Mouse (Mus musculus): ENCODE data around the gene Bend7.

DNA sequence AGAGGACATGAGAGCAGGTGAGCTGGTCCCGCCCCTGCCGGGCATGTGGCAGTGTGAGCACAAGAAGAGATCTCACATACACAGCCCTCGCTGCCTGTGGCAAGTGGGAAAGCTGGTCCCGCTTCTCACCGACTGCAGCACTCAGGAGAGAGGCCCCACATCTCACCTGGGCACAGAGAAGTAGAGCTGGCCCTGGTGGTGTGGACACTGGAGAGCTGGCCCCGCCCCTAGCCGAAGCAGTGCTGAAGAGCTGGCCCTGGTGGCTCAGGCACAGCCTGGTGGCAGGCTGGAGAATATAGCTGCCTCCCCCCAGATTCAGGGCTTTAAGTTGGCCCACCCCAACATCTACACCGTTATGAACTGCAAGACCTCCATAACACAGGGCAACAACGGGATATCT, 106.4 kb downstream of the Bend7 start:
- no peak for TF ChIP-seq CTCF (IDR thresholded peaks at IDR 0.05; ENCODE audit: extremely low read depth, insufficient read depth, low read length)
- TF ChIP-seq POLR2A (IDR thresholded peaks at IDR 0.05; ENCODE audit: extremely low read depth, insufficient read depth, low read length) = no peak

All from cortical plate, adult 2 months (tissue).